Mouse (Mus musculus) spleen, postnatal 10 days (tissue): ENCODE results near the gene Rcn3.
"Not testable (repeated sequence)": the region's sequence is repeated elsewhere in the genome, so short reads cannot be mapped to it uniquely, and the experiment has no call there.

Experiments used
- DNase-seq, 2 experiments: peaks; one replicate each; pipeline ENCODE4 v3.0.0; 2021 to 2022; ENCODE audit warnings: low spot score in 2 of 2

Rcn3 gene

DNA sequence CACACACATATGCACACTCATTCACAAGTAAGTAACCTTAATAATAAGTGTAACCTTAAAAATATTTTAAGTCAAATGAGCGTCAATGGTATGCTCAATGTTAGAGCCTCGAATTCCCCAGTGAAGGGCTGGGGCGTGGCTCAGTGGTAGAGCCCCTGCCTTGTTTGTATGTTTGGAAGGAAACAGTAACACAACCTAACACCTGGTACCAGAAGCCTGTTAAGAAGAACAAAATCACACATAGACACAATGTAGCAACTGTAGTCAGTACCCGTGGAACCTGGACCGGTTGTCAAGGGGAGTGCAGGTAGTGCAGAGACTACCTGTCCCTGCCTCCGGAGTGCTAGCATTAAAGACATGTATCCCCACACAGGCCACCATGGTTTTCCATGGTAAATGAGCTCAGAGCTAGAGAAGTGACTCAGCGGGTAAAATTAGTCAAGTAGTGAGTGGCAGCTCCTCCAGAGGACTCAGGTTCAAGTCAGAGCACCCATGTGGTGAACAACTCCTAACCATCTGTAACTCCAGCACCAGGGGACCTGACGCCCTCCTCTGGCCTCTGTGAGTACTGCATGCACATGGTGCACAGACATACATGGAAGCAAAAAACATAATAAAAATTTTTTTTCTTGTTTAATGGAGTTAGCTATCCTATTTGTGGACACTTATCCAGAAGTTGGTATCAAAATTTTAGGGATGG, 6.7 kb upstream of the Rcn3 start:
- DNase-seq = peak in 1 of 2 experiments; percentile 60

GRCm38 (mm10) chr7:45097479-45097878, 5.5 kb upstream of the Rcn3 start:
- DNase-seq = no peak

- DNase-seq = not testable (repeated sequence)
Observed at GRCm38 (mm10) chr7:45095965-45096364, 3.9 kb upstream of the Rcn3 start.

DNA sequence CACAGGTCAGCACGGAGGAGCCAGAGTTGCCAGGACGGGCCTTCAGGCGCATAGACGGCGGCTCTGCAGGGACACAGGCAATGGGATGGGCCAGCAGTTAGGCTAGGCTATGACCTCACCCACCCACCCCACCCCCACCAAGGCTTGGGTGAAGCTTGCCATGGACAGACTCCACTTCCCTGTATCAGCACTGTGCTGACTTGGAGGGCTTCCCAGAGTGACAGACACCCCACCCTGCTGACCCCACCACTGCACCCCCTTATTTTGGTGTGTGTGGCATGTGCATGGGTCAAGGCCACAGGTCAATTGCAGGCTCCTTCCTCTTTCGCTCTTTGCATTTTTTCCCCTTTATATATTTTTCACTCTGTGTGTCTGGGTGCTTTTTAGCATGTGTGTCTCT, 3.3 kb upstream of the Rcn3 start:
- no peak for DNase-seq

DNA sequence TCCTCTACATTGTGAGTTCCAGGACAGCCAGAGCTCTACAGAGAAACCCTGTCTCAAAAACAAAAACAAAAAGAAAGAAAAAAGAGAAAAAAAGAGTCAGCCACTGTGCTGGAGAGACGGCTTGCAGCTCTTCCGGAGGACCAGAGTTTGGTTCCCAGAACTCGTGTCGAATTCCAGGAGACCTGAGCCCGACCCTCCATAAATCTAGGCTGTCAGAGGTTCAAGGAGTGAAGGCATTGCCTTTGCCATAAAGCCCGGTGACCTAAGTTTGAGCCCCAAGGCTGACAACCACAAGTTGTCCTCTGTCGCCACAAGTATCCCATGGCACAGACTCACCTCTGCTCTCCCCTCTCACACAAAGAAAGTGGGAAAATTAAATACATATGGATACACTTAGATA, 2.1 kb upstream of the Rcn3 start:
- no peak for DNase-seq

GRCm38 (mm10) chr7:45093516-45093905, 1.5 kb upstream of the Rcn3 start:
- no peak for DNase-seq

- no peak for DNase-seq
Observed at GRCm38 (mm10) chr7:45092828-45093515, 951 bp upstream of the Rcn3 start.

GRCm38 (mm10) chr7:45091001-45091990, 725 bp downstream of the Rcn3 start:
- no peak for DNase-seq

DNA sequence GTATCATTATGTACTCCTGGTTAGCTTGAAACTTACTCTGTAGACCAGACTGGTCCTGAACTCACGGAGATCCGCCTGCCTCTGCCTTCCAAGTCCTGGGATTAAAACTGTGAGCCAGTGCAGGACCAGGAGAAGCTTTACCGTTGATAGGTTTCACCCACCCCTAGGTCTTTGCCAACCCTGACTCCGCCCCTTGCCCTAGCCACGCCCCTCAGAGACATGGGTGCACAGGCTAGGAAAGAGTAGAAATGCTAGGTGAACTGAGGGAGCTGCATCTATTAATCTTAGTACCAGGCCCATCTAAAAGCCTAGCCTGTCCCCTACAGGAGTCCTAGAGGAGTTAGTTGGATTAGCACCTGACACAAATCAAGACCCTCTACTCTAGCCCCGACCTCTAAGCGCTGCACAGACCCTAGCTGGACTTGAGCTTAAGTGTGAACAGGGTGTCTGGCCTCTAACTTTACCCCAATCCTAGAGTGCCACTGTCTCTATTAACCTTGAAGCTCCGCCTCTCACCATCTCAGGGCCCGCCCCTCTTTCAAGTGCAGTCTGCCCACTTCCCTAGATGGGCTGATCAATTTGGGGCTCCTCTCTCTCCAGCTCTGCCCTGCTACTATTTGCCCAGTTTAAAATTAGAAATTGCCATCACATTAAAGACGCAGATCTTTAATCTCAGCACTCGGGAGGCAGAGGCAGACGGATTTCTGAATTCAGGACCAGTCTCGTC, 1.6 kb downstream of the Rcn3 start:
- DNase-seq = peak in 1 of 2 experiments; percentile 71

GRCm38 (mm10) chr7:45088597-45088996, 3.4 kb downstream of the Rcn3 start:
- DNase-seq = no peak

DNA sequence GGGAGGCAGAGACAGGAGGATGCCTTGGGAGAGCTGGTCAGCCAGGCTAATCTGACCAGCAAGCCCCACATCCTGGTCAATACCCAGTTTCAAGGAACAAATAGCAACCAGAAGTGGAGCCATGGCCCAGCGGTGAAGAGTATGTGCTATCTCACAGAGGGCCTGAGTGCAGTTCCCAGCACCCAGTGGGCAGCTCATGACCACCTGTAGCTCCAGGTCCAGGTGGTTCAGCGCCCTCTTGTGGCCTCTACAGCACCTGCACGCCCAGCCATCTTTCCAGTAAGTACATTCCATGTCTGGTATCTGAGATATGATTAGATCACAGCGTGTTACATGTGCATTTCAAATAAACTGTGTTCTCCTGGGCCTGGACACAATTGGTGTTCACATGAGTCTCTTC, 5.9 kb downstream of the Rcn3 start:
- no peak for DNase-seq

- DNase-seq = no peak
Observed at GRCm38 (mm10) chr7:45083300-45083890, 8.6 kb downstream of the Rcn3 start.

DNA sequence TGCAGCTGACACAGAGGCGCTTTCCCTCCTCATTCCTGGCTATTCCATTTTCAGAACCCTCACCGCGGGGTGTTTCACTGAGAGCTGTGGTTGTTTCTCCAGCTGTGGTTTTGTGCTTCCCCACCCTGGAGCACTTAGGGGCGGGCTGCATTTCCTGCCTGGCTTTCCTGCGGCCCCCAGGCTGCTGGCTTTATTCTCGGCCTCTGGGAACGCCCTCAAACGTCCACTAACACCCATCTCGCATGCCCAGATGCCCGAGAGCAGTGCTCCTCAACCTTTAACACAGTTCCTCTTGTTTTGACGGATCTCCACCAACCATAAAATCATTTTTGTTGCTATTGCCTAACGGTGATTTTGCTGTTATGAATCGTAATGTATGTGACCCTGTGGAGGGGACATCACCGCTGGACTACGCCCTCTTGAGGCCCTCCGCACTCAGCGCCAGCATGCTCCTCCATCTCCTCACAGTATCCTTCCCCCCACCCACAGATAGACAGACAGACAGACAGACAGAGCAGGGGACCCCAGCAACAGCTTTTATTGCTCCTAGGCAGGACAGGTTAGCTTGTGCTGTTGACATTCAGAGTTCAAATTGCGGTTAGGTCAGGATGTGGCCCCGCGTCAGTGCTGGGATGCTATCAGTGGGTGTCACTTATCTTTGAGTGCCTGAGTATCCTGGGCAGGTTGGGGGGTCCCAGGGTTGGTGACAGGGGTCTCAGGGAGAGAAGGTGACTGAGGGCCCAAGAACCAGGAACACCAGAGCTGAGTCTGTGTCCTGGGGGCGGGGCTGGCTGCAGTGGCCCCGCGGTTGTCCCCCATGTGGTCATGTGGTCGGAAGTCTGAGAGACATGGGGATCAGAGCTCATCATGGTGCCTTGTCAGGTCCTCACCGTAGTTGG, 9.4 kb downstream of the Rcn3 start:
- peak; percentile 39 to 68 for DNase-seq

GRCm38 (mm10) chr7:45081016-45081415, 11.0 kb downstream of the Rcn3 start:
- no peak for DNase-seq

DNA sequence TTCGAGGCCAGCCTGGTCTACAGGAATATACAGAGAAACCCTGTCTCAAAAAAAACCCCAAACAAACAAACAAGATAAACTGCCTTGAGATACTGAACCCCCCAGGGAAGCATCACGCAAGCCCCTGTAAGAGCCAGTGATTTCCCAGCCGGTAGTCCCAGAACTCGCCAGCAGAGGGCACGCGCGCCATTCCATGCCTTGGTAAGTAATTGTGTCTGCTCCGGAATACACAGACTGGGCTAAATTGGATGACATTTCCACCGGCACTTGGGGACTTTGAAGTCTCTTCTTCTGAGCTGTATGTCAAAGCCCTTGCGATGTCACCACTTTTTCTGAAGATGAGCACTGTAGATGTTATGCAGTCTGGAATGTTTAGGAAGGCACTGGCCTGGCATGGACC, 12.2 kb downstream of the Rcn3 start:
- DNase-seq = peak; percentile 91

- peak; percentile 65 to 85 for DNase-seq
Observed at GRCm38 (mm10) chr7:45078513-45078912, 13.5 kb downstream of the Rcn3 start.

DNA sequence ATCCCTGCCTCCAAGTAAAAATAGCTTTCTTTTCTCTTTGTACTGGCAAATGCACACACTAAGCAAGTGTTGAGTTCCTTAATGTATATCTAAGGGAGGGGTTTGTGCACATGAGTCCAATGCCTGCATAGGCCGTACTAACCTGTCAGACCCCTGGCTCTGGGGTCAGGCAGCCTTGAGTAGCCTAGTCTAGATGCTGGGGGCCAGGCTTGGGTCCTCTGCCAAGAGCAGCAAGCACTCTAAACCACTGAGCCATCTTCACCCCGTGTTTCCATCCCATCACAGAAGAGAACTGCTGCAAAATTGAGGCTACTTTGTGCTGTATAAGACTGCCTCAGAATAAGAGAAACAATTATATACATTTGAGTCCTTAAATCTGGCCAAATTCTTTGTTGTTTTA, 14.2 kb downstream of the Rcn3 start:
- DNase-seq = no peak

DNA sequence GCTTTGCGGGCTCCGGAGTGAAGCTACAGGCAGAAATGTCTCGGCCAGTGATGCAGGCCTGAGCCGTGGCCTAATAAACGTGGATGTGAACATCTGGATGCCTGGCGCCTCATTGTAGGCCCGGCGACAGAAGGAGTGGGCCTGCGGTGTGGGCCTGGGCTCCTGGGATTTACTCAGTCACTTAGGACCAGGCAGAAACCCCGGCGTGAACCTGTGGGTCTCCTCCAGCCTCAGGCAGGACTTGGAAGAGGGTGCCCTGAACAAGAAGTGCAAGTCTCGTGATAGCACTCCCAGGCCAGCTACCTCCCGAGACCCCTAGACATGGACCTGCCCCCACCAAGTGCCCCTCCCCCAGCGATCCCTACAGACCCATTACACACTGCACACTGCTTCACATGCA, 14.7 kb downstream of the Rcn3 start:
- no peak for DNase-seq

DNA sequence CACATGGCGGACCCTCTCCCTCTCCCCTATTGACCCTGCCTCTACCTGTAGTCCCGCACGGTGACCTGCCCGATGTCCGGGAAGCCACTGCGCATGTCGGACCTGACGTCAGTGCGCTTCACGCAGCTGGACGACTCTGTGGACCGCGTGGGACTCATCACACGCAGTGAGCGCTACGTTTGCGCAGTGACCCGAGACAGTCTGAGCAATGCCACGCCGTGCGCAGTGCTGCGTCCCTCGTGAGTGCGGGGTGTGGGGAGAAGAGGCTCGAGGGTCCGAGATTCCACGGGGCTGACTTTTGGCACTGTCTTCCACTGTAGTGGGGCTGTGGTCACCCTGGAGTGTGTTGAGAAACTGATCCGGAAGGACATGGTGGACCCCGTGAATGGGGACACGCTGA, 15.5 kb downstream of the Rcn3 start:
- DNase-seq = no peak

DNA sequence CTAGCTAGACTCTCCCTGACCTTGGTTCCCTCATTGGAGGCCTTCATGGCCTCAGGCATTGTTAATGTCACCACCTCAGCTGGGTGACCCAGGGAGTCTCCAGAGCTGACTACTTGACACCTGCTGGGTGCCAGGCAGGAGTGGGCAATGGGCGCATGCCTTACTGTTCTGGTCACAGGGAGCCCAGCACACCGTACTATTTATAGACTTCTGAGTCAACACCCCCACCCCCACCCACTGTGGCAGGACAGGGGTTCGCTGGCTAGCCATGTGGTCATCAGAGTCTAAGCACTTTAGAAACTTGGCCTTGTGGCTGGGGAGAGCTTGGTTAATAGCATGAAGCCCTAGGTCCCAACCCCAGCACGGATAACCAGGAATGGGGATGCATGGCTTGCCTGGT, 16.6 kb downstream of the Rcn3 start:
- DNase-seq = no peak
